Mouse (Mus musculus): ENCODE measurements around the gene Actl6b. TPM values are rescaled to one million over a fixed set of nuclear protein-coding genes. Genes with fewer than 3 reads are reported as not detected.

The Actl6b gene
- polyA plus RNA-seq, 1 experiment = 0.25 TPM

DNA sequence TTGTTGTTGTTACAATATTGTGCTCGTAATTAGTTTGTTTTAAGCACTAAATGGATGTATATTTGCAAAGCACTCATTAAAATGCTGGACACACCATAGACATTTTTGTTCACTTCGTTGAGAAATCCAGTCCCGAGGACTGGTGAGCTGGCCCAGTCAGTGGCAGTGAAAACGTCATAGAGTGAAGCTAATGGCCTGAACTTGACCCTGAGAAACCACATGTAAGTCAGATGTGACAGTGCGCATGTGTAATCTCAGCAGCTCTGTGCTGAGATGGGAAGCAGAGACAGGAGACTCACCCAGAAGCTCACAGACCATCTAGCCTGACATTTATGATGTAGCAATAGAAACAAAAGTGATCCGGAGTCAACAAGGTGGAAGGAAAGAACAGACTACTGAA, 8.4 kb upstream of the Actl6b start:
- H3K4me1 ChIP-seq (ENCODE audit: control insufficient read depth, insufficient read depth, low read length) = no peaks in the 10 kb centered on the region
- no peak overlapping the region for H3K27ac ChIP-seq (ENCODE audit: control insufficient read depth, insufficient read depth, low read depth, low read length)
- H3K27me3 ChIP-seq (ENCODE audit: control insufficient read depth, insufficient read depth, low read length) = no peaks in the 10 kb centered on the region
- no peak overlapping the region for H3K4me3 ChIP-seq (ENCODE audit: control insufficient read depth, low read depth, low read length)
- TF ChIP-seq POLR2A (IDR thresholded peaks at IDR 0.05; ENCODE audit: control insufficient read depth, low read depth, low read length) = no peak
- no peak for TF ChIP-seq CTCF (IDR thresholded peaks at IDR 0.05; ENCODE audit: control insufficient read depth, insufficient read depth, insufficient replicate concordance, low read depth, low read length)
- H3K36me3 ChIP-seq (ENCODE audit: control insufficient read depth, insufficient read depth, low read length) = no peaks in the 10 kb centered on the region

DNA sequence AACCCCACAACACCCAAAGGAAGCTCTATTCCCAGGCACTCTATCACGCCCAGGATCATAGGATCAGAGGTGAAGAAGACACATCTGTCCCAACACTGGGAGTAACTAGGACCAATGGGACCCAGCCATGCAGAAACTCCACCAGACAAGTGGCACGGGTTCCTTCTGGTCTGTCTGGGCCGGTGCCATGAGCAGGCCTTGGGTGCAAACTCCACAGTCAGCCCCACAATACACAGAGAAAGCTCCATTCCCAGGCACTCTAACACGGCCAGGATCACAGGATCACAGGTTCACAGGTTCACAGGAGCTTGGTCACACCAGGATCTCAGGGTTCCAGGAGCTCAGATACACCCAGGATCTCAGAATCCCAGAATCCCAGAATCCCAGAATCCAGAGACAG, 7.7 kb upstream of the Actl6b start:
- Histone ChIP-seq H3K36me3 (ENCODE audit: control insufficient read depth, insufficient read depth, low read length) (no peaks in the 10 kb centered on the region), H3K4me3 (ENCODE audit: control insufficient read depth, low read depth, low read length) (no peak overlapping the region), H3K4me1 (ENCODE audit: control insufficient read depth, insufficient read depth, low read length) (no peaks in the 10 kb centered on the region), H3K27ac (ENCODE audit: control insufficient read depth, insufficient read depth, low read depth, low read length) (no peak overlapping the region), H3K27me3 (ENCODE audit: control insufficient read depth, insufficient read depth, low read length) (no peaks in the 10 kb centered on the region)
- TF ChIP-seq POLR2A (IDR thresholded peaks at IDR 0.05; ENCODE audit: control insufficient read depth, low read depth, low read length) (no peak), CTCF (IDR thresholded peaks at IDR 0.05; ENCODE audit: control insufficient read depth, insufficient read depth, insufficient replicate concordance, low read depth, low read length) (no peak)

DNA sequence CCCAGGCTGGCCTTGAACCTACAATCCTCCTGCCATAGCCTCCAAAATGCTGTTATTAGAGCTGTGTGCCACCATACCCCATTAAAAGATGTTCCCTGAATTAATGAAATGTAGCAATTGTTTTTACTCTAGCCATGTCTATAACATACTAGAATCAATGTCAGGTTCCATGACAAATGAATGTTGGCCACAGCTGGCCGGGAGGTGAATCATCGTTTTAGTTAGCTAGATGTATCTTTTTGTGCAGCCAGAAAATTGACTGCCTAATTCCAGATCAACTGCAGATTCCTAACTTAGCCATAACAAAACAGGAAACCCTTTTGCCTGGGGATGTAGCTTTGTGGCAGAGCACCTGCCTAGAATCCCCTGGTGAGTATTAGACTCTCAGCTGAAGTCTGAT, 3.5 kb upstream of the Actl6b start:
- no peaks in the 10 kb centered on the region for H3K36me3 ChIP-seq (ENCODE audit: control insufficient read depth, insufficient read depth, low read length)
- H3K4me1 ChIP-seq (ENCODE audit: control insufficient read depth, insufficient read depth, low read length) = peaks cover 7% of the 10 kb centered on the region
- TF ChIP-seq POLR2A (IDR thresholded peaks at IDR 0.05; ENCODE audit: control insufficient read depth, low read depth, low read length) = no peak
- TF ChIP-seq CTCF (IDR thresholded peaks at IDR 0.05; ENCODE audit: control insufficient read depth, insufficient read depth, insufficient replicate concordance, low read depth, low read length) = no peak
- no peak overlapping the region for H3K27ac ChIP-seq (ENCODE audit: control insufficient read depth, insufficient read depth, low read depth, low read length)
- no peaks in the 10 kb centered on the region for H3K27me3 ChIP-seq (ENCODE audit: control insufficient read depth, insufficient read depth, low read length)
- H3K4me3 ChIP-seq (ENCODE audit: control insufficient read depth, low read depth, low read length) = no peak overlapping the region

DNA sequence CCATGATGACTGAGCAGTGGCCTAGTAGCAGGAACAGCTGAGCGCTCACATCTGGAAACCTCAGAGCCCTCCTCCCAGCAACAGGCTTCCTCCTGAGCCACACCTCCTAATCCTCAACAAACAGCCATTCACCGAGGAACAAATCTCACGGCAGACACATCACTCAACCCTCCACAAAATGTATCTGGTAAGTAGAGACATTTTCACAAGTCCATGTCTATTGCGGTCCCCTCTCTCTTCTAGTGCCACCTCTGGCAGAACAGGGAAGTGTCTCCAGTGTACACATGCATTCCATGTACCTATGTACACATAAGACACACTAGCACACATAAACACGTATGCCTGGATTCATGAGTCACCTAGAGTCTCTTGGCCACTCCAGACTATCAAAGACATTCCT, 2.2 kb upstream of the Actl6b start:
- no peaks in the 10 kb centered on the region for H3K27me3 ChIP-seq (ENCODE audit: control insufficient read depth, insufficient read depth, low read length)

DNA sequence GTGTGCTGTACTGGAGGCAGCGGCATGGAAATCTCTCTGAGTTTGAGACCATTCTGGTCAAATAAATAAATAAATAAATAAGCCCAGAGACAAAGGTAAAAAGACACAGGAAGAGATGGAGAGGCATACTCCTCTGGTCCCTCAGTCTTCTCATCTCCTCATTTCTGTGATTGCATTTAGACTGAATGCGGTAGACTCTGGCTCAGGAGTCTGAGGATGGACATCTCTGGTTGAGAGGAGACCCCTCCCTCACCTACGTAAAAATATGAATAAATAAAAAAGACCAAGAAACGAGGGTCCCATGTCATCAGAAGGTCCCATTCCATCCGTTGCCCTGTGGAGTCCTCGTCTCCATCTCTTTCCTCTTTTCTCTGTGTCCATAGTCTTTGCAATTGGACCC, 317 bp upstream of the Actl6b start:
- TF ChIP-seq POLR2A (IDR thresholded peaks at IDR 0.05; ENCODE audit: control insufficient read depth, low read depth, low read length) (no peak), CTCF (IDR thresholded peaks at IDR 0.05; ENCODE audit: control insufficient read depth, insufficient read depth, insufficient replicate concordance, low read depth, low read length) (no peak)
- Histone ChIP-seq H3K4me3 (ENCODE audit: control insufficient read depth, low read depth, low read length) (peak overlapping the region; percentile 41), H3K4me1 (ENCODE audit: control insufficient read depth, insufficient read depth, low read length) (peaks cover 7% of the 10 kb centered on the region), H3K27ac (ENCODE audit: control insufficient read depth, insufficient read depth, low read depth, low read length) (no peak overlapping the region), H3K27me3 (ENCODE audit: control insufficient read depth, insufficient read depth, low read length) (no peaks in the 10 kb centered on the region), H3K36me3 (ENCODE audit: control insufficient read depth, insufficient read depth, low read length) (no peaks in the 10 kb centered on the region)

More for the DNA sequence above, 2.2 kb upstream of the Actl6b start:
- Histone ChIP-seq H3K36me3 (ENCODE audit: control insufficient read depth, insufficient read depth, low read length) (no peaks in the 10 kb centered on the region), H3K4me3 (ENCODE audit: control insufficient read depth, low read depth, low read length) (no peak overlapping the region), H3K27ac (ENCODE audit: control insufficient read depth, insufficient read depth, low read depth, low read length) (no peak overlapping the region), H3K4me1 (ENCODE audit: control insufficient read depth, insufficient read depth, low read length) (peaks cover 7% of the 10 kb centered on the region)
- TF ChIP-seq CTCF (IDR thresholded peaks at IDR 0.05; ENCODE audit: control insufficient read depth, insufficient read depth, insufficient replicate concordance, low read depth, low read length) = no peak
- no peak for TF ChIP-seq POLR2A (IDR thresholded peaks at IDR 0.05; ENCODE audit: control insufficient read depth, low read depth, low read length)

DNA sequence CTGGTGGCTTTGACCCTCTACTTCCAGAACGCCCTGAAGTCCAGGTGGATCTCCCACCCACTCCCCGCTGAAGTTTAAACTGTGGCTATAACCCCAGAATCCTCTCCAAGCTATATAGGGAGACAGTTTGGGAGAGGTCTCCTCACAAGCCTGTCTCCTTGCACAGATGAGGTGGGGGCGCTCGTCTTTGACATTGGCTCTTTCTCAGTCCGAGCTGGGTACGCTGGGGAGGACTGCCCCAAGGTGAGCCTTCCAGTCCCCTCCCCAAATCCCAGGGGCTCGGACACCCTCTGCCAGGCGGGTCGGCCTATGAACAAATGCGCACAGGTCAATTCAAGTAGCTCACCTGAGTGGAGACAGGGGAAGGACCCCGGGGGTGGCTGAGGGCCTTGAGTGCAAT, 581 bp downstream of the Actl6b start:
- Histone ChIP-seq H3K36me3 (ENCODE audit: control insufficient read depth, insufficient read depth, low read length) (no peaks in the 10 kb centered on the region), H3K4me3 (ENCODE audit: control insufficient read depth, low read depth, low read length) (no peak overlapping the region), H3K27me3 (ENCODE audit: control insufficient read depth, insufficient read depth, low read length) (no peaks in the 10 kb centered on the region), H3K4me1 (ENCODE audit: control insufficient read depth, insufficient read depth, low read length) (peaks cover 7% of the 10 kb centered on the region), H3K27ac (ENCODE audit: control insufficient read depth, insufficient read depth, low read depth, low read length) (no peak overlapping the region)
- no peak for TF ChIP-seq CTCF (IDR thresholded peaks at IDR 0.05; ENCODE audit: control insufficient read depth, insufficient read depth, insufficient replicate concordance, low read depth, low read length)
- no peak for TF ChIP-seq POLR2A (IDR thresholded peaks at IDR 0.05; ENCODE audit: control insufficient read depth, low read depth, low read length)

DNA sequence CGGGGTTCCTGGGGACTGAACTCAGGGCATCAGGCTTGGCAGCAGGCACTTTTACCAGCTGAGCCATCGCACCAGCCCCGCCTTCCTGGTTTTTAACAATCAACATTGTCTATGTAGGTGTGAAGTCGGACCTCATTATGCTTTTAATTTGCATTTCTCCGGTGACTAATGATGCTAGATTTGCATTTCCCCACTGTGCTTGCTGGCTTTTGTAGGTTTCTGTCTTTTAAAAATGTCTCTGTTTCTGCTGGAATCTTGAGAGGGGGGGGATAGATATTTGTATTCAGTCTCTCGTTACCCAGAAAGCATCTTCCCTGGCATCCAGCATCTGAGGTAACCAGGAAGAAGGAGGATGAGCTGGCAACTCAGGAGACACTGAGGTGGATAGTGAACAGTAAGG, 8.2 kb downstream of the Actl6b start:
- Histone ChIP-seq H3K4me1 (ENCODE audit: control insufficient read depth, insufficient read depth, low read length) (no peaks in the 10 kb centered on the region), H3K4me3 (ENCODE audit: control insufficient read depth, low read depth, low read length) (no peak overlapping the region), H3K27ac (ENCODE audit: control insufficient read depth, insufficient read depth, low read depth, low read length) (no peak overlapping the region), H3K27me3 (ENCODE audit: control insufficient read depth, insufficient read depth, low read length) (no peaks in the 10 kb centered on the region), H3K36me3 (ENCODE audit: control insufficient read depth, insufficient read depth, low read length) (no peaks in the 10 kb centered on the region)
- no peak for TF ChIP-seq POLR2A (IDR thresholded peaks at IDR 0.05; ENCODE audit: control insufficient read depth, low read depth, low read length)
- TF ChIP-seq CTCF (IDR thresholded peaks at IDR 0.05; ENCODE audit: control insufficient read depth, insufficient read depth, insufficient replicate concordance, low read depth, low read length) = no peak

DNA sequence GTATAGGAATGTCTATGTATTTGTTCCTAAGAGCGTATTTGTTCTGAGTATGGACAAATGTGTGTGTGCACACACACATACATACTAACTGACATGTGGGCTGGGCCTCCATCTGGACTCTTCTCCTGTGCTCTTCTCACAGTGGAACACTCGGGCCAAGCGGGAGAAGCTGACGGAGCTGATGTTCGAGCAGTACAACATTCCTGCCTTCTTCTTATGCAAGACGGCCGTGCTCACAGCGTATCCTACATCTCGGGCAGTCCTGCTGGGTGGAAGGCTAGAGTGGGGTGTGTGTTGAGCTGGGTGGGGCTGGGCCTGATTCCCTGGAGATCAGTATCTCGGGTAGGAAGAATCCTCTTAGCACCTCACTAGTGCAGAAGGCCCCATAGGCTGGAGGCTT, 9.6 kb downstream of the Actl6b start:
- no peaks in the 10 kb centered on the region for H3K27me3 ChIP-seq (ENCODE audit: control insufficient read depth, insufficient read depth, low read length)
- H3K4me3 ChIP-seq (ENCODE audit: control insufficient read depth, low read depth, low read length) = no peak overlapping the region
- H3K36me3 ChIP-seq (ENCODE audit: control insufficient read depth, insufficient read depth, low read length) = no peaks in the 10 kb centered on the region
- H3K27ac ChIP-seq (ENCODE audit: control insufficient read depth, insufficient read depth, low read depth, low read length) = no peak overlapping the region
- H3K4me1 ChIP-seq (ENCODE audit: control insufficient read depth, insufficient read depth, low read length) = no peaks in the 10 kb centered on the region
- TF ChIP-seq CTCF (IDR thresholded peaks at IDR 0.05; ENCODE audit: control insufficient read depth, insufficient read depth, insufficient replicate concordance, low read depth, low read length) (no peak), POLR2A (IDR thresholded peaks at IDR 0.05; ENCODE audit: control insufficient read depth, low read depth, low read length) (no peak)

Data from testis, adult 2 months (tissue).